In the genomic region with DNA sequence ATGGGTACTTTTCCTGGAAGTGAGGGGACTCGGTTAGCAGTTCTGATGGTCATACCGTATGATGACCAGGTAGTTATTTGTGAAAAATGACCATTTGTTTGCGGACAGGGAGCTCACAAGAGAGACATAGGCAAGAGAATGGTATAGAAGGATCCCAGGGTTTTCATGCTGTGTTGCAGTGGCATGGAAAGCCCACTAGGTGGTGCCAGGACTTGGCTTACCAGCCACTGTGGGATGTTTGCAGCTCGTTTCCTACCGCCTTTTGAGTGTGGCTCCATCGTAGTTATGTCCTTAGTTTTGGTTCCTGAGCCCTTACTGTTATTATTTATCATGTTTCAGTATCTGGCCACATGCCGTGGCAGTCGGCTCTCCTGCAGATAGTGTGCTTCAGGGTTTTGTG, we compare ENCODE assay signal across 9 mouse cellular contexts. TPM values are rescaled to one million over a fixed set of nuclear protein-coding genes. Genes with fewer than 3 reads are reported as not detected.
A peak's percentile ranks its signal among the peaks of the same experiment; 100 is the strongest.
DNase-seq lines count a peak whose midpoint lies in the region; ATAC-seq and TF ChIP-seq lines count a peak whose summit lies in the region.
"Had no signal": no experiment of that assay in that cellular context is flagged by ENCODE, and none has a peak within 500 bp of the region (broad histone marks: within the 10 kb centered on the region; RNA-seq: fewer than 3 reads in every experiment).

No protein-coding gene starts in this region.

- no peak overlapping the region for H3K27ac ChIP-seq in kidney, embryonic 16.5 days (ENCODE audit: low read length)
- no peak overlapping the region for H3K27ac ChIP-seq in bone marrow, adult 2 months (ENCODE audit: control insufficient read depth, insufficient read depth, low read depth, low read length, poor library complexity)
- H3K27ac ChIP-seq in embryonic fibroblast, embryonic 13.5 days (ENCODE audit: insufficient read depth, low read length) = no peak overlapping the region
- H3K27ac ChIP-seq in hindbrain, embryonic 11.5 days (ENCODE audit: low read depth, low read length) = no peak overlapping the region
- H3K27ac ChIP-seq in left cerebral cortex, adult 2 months = no peak overlapping the region
- H3K27ac ChIP-seq: embryonic facial prominence, embryonic 13.5 days had no signal

- ATAC-seq in kidney, embryonic 16.5 days (ENCODE audit: low FRiP score, low TSS enrichment) = no peak
- ATAC-seq in hindbrain, embryonic 11.5 days (ENCODE audit: low FRiP score) = no peak

- peak; percentile 61 for DNase-seq in kidney, adult 9 months
- DNase-seq in hindbrain, embryonic 11.5 days (ENCODE audit: low spot score) = peak; percentile 82
- DNase-seq in left cerebral cortex, adult 2 months (ENCODE audit: extremely low spot score in 1 of 2, low spot score in 2 of 2) = peak; percentile 73 to 79
- peak; percentile 66 for DNase-seq in mesoderm, embryonic 11.5 days (ENCODE audit: low read depth, low spot score)
- DNase-seq in spleen, postnatal 4 days (ENCODE audit: low spot score in 2 of 2) = peak; percentile 57 to 81

- no peaks in the 10 kb centered on the region for H3K9me3 ChIP-seq in kidney, embryonic 16.5 days (ENCODE audit: low read length)
- no peaks in the 10 kb centered on the region for H3K9me3 ChIP-seq in hindbrain, embryonic 11.5 days (ENCODE audit: control insufficient read depth, low read length)
- H3K9me3 ChIP-seq: embryonic facial prominence, embryonic 13.5 days had no signal

- TF ChIP-seq POLR2A in bone marrow, adult 2 months (IDR thresholded peaks at IDR 0.05; ENCODE audit: borderline replicate concordance, control insufficient read depth, low read depth, low read length) = no peak
- no peak for TF ChIP-seq POLR2A in embryonic fibroblast, embryonic 13.5 days (IDR thresholded peaks at IDR 0.05; ENCODE audit: low read depth, low read length)

- H3K36me3 ChIP-seq in kidney, embryonic 16.5 days (ENCODE audit: insufficient read depth, low read length) = peaks cover 31% of the 10 kb centered on the region
- H3K36me3 ChIP-seq in hindbrain, embryonic 11.5 days (ENCODE audit: control insufficient read depth, insufficient read depth, low read length) = peaks cover 7% of the 10 kb centered on the region

- H3K4me2 ChIP-seq in kidney, embryonic 16.5 days (replicated peaks; ENCODE audit: low read depth, low read length) = no peak overlapping the region
- no peak overlapping the region for H3K4me2 ChIP-seq in hindbrain, embryonic 11.5 days (replicated peaks; ENCODE audit: low read depth, low read length)
- H3K4me2 ChIP-seq: embryonic facial prominence, embryonic 13.5 days had no signal

- intact Hi-C loops in left cerebral cortex, adult 2 months (cut with DNase I) = loop anchor here (1.0 to 10.0 kb wide), 3 partner anchors 120 to 434 kb away; a partner anchor contains a TSS

- H3K9ac ChIP-seq in kidney, embryonic 16.5 days (replicated peaks; ENCODE audit: low read length) = no peak overlapping the region
- no peak overlapping the region for H3K9ac ChIP-seq in hindbrain, embryonic 11.5 days (ENCODE audit: low read depth, low read length)
- H3K9ac ChIP-seq: embryonic facial prominence, embryonic 13.5 days had no signal

- no peaks in the 10 kb centered on the region for H3K27me3 ChIP-seq in kidney, embryonic 16.5 days (ENCODE audit: insufficient read depth, low read length)
- no peaks in the 10 kb centered on the region for H3K27me3 ChIP-seq in hindbrain, embryonic 11.5 days (ENCODE audit: control insufficient read depth, insufficient read depth, low read length)
- H3K27me3 ChIP-seq: embryonic facial prominence, embryonic 13.5 days had no signal

- H3K4me1 ChIP-seq in kidney, embryonic 16.5 days (ENCODE audit: insufficient read depth, low read length) = no peaks in the 10 kb centered on the region
- peaks cover 1% of the 10 kb centered on the region; the same call in 1 of the 2 replicates for H3K4me1 ChIP-seq in bone marrow, adult 2 months (ENCODE audit: control insufficient read depth, insufficient read depth, low read length)
- no peaks in the 10 kb centered on the region for H3K4me1 ChIP-seq in embryonic fibroblast, embryonic 13.5 days (ENCODE audit: control insufficient read depth, insufficient read depth, low read length)
- no peaks in the 10 kb centered on the region for H3K4me1 ChIP-seq in hindbrain, embryonic 11.5 days (replicated peaks; ENCODE audit: control insufficient read depth, insufficient read depth, low read length)
- H3K4me1 ChIP-seq: embryonic facial prominence, embryonic 13.5 days had no signal

- H3K4me3 ChIP-seq in kidney, embryonic 16.5 days (ENCODE audit: low read length) = no peak overlapping the region
- H3K4me3 ChIP-seq in bone marrow, adult 2 months (replicated peaks; ENCODE audit: control insufficient read depth, low read depth, low read length) = no peak overlapping the region
- H3K4me3 ChIP-seq in embryonic fibroblast, embryonic 13.5 days (ENCODE audit: insufficient read depth, low read length) = no peak overlapping the region
- no peak overlapping the region for H3K4me3 ChIP-seq in hindbrain, embryonic 11.5 days (ENCODE audit: low read depth, low read length)
- H3K4me3 ChIP-seq in left cerebral cortex, adult 2 months = no peak overlapping the region
- H3K4me3 ChIP-seq: embryonic facial prominence, embryonic 13.5 days had no signal

- 39% methylated on average over 8 of the region's 8 CpGs for WGBS in kidney, embryonic 16.5 days
- 51% methylated on average over 8 of the region's 8 CpGs for WGBS in bone marrow, adult 2 months
- WGBS in hindbrain, embryonic 11.5 days = 58% methylated on average over 8 of the region's 8 CpGs

- TF ChIP-seq CTCF in bone marrow, adult 2 months (IDR thresholded peaks at IDR 0.05; ENCODE audit: control insufficient read depth, insufficient read depth, low read length) = peak; percentile 84
- TF ChIP-seq CTCF in embryonic fibroblast, embryonic 13.5 days (IDR thresholded peaks at IDR 0.05; ENCODE audit: borderline replicate concordance, insufficient read depth, low read length) = peak; percentile 83
- peak; percentile 100 for TF ChIP-seq CTCF in left cerebral cortex, adult 2 months (IDR thresholded peaks at IDR 0.05)

RNA-seq across cellular contexts. Expression of a gene that starts 15.7 kb away (rescaled TPM):
- 24.8 and 27.9 TPM in 2 replicates for polyA plus RNA-seq in kidney, embryonic 16.5 days (2015; fragmentation: Nextera tagmentation; extraction: Ambion mirVana)
- 2.3 and 3.2 TPM in 2 replicates for polyA plus RNA-seq in bone marrow, adult 2 months (2011; ENCODE audit: insufficient read depth, insufficient read length, low replicate concordance, missing spikeins)
- polyA plus RNA-seq in embryonic fibroblast, embryonic 13.5 days (2011; ENCODE audit: insufficient read length, low read depth, missing spikeins) = 7.9 and 8.3 TPM in 2 replicates
- polyA plus RNA-seq in hindbrain, embryonic 11.5 days (2014; fragmentation: Nextera tagmentation; extraction: Ambion mirVana) = 46.2 and 47.3 TPM in 2 replicates
- total RNA-seq in left cerebral cortex, adult 2 months (2021) = 10 to 100 TPM; 22.3 to 22.9 TPM

RNA-seq across cellular contexts. Expression of a gene that starts 58.5 kb away (rescaled TPM):
- polyA plus RNA-seq in kidney, embryonic 16.5 days (2015; fragmentation: Nextera tagmentation; extraction: Ambion mirVana) = 18.7 and 23.6 TPM in 2 replicates
- polyA plus RNA-seq in bone marrow, adult 2 months (2011; ENCODE audit: insufficient read depth, insufficient read length, low replicate concordance, missing spikeins) = 0.47 and 2.8 TPM in 2 replicates
- 0.90 and 1.2 TPM in 2 replicates for polyA plus RNA-seq in embryonic fibroblast, embryonic 13.5 days (2011; ENCODE audit: insufficient read length, low read depth, missing spikeins)
- polyA plus RNA-seq in hindbrain, embryonic 11.5 days (2014; fragmentation: Nextera tagmentation; extraction: Ambion mirVana) = 75.9 and 83.3 TPM in 2 replicates
- 10 to 100 TPM; 16.9 to 19.1 TPM for total RNA-seq in left cerebral cortex, adult 2 months (2021)
